Mouse (Mus musculus): Measurements from ENCODE around the gene Med24.

The Med24 gene

GRCm38 (mm10) chr11:98765421-98766309 is 36.4 kb upstream of the Med24 start:
- DNase-seq (ENCODE audit: low spot score in 2 of 2), result peak in 1 of 2 experiments; percentile 16

DNA sequence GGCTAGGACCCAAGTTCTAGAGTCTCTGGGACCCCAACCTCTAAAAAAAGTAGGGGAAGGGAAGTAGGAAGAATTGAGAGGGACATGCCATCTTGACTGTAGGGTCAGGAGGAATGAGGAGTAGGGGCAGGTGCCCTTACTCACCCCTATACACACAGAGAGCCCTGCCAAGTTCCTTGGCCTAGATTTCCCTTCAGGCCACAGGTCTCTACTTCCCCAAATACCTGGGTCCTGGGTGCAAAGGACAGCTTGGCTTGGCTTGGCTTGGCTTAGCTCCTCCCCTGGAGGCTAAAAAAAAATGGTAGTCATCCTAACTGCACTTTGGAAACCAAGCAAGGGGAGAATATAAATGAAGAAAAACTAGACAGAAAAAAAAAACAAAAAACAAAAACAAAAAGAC is 35.5 kb upstream of the Med24 start:
- DNase-seq (ENCODE audit: low spot score in 2 of 2), result no peak

GRCm38 (mm10) chr11:98764091-98764490 is 34.9 kb upstream of the Med24 start:
- DNase-seq (ENCODE audit: low spot score in 2 of 2), result peak in 1 of 2 experiments; percentile 17

DNA sequence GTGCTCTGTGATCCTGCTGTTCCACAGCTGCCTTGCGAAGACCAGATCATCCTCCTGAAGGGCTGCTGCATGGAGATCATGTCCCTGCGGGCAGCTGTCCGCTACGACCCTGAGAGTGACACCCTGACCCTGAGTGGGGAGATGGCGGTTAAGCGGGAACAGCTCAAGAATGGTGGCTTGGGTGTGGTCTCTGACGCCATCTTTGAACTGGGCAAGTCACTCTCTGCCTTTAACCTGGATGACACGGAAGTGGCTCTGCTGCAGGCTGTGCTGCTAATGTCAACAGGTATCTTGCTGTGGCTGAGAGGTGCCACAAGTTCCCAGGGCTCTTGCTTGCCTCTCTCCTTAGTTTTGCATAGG is 34.2 kb upstream of the Med24 start:
- no peak for DNase-seq (ENCODE audit: low spot score in 2 of 2)

GRCm38 (mm10) chr11:98762756-98763501 is 33.7 kb upstream of the Med24 start:
- DNase-seq (ENCODE audit: low spot score in 2 of 2), result peak in 1 of 2 experiments; percentile 37

DNA sequence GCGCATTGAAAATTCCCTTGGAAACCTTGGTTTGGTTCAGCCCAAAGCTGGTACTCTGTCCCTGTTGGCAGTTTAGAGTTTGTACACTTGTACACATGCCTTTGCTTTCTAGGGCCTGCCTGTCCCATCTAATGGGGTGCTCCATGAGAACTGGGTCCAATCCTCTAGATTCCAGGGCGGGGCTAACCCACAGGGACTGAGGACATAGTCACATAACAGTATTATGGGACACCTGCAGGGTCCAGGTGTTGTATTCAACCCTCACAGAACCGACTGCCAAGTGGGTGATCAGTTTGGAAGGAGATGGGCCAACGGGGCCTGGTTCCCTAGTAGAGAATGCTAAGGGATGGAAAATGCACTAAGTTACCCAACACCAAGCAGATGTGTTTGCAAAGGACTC is 32.7 kb upstream of the Med24 start:
- DNase-seq (ENCODE audit: low spot score in 2 of 2), result no peak

- no peak for DNase-seq (ENCODE audit: low spot score in 2 of 2)
These were observed 27.5 kb upstream of the Med24 start for GRCm38 (mm10) chr11:98756711-98757110.

DNA sequence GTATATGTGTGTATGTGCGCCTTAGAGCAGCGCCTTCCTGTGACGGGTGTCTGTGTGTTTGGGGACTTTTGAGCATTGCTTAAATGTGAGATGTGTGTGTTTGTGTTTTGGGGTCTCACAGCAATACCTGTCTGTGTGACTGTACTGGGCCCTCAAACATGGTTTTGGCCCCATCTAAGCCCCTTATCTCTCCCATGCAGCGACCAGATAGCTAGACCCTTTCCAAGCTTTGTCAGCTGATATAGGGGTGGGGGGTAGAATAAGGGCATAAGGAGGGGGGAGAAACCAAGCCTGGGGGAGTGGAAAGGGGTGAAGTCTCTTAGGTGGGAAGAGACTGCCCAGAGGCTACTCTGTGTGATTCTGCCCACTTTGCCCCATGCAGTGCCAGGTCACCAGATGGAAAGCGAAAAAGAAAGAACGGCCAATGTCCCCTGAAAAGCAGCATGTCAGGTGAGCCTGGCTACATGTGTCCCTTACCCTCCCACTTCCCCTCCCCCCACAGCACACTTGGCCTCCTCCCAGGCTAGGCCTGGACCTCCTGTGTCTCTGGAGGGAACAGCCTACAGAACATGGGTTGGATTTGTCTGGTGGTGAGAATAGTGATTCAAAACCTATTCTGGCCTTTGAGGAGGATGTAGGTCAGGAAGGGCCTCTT is 26.6 kb upstream of the Med24 start:
- DNase-seq (ENCODE audit: low spot score in 2 of 2), result no peak

DNA sequence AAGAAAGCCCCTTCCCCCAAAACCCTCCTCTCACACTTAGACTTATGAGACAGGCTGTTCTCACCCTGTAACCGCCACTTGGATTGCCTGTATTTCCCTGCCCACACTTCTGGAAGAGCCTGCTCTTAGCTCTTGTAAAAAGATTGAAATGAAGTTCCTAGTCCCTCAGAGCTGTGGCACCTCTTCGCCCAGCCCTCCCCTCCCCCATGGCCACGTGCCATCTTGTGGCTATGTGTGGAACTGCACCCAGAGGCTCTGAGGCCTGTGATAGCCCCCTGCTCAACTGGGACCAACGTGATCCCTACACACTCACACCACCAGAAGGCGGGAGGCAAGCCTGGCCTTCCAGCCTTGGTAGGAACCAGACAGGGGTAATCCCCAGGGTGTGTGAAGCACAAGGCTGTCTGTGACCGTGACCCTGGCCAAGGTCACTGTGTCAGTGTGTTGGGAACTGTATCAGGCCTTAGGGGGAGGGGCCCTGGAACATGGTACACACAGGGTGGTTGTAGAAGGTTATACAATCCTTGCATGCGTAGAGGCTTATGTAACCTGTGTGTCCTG is 25.5 kb upstream of the Med24 start:
- DNase-seq (ENCODE audit: low spot score in 2 of 2), result peak in 1 of 2 experiments; percentile 53

DNA sequence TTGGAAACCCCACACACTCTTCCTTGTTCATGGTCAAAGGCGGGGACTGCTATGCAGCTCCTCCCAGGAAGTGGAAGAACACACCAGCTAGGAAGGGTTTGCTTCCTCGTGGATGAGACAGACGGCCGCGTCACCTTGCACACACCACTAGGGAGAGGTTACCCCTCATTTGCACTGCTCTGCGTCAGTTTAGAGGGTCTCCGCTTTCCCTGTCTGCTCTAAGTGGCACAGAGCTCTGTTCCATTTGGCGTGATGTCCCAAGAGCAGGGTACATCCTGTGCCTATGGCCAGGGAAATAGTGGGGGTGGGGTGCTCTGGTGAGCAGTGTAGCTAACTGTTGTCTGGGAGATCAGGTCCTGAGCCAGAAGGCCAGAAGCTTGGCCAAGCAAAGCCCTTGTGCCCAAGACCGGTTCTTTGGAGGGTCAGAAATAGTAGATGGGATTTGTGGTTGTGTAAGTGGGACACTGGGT is 25.0 kb upstream of the Med24 start:
- peak in 1 of 2 experiments; percentile 55 for DNase-seq (ENCODE audit: low spot score in 2 of 2)

- no peak for DNase-seq (ENCODE audit: low spot score in 2 of 2)
These were observed 24.0 kb upstream of the Med24 start for GRCm38 (mm10) chr11:98753264-98753663.

- DNase-seq (ENCODE audit: low spot score in 2 of 2), result no peak
These were observed 23.4 kb upstream of the Med24 start for GRCm38 (mm10) chr11:98752562-98753140.

DNA sequence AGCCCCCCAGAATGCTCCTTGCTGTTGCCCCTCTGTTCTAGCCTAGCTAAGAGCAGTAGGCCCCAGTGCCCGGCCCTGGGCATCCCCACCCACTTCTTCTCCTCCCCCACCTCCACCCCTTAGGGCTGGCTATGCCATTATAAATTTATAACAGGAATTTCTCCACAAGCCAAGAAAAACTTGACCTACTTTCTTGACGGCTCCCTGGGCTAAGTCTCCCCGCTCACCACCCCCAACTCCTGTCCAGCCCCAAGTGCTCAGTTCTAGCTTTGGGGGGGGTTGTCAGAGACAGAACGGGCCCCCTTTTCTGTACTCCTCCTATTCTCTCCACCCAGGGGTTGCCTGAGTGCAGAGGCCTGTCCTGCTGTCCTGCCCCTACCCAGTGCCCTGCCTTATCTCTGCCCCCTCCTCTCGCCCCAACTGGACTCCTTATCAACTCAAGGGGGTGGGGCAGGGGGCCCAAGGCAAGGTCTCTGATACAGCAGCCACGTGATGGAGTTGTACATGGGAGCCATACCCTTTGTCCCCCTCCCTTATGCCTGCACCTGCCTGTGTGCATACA is 22.1 kb upstream of the Med24 start:
- peak in 1 of 2 experiments; percentile 17 for DNase-seq (ENCODE audit: low spot score in 2 of 2)

DNA sequence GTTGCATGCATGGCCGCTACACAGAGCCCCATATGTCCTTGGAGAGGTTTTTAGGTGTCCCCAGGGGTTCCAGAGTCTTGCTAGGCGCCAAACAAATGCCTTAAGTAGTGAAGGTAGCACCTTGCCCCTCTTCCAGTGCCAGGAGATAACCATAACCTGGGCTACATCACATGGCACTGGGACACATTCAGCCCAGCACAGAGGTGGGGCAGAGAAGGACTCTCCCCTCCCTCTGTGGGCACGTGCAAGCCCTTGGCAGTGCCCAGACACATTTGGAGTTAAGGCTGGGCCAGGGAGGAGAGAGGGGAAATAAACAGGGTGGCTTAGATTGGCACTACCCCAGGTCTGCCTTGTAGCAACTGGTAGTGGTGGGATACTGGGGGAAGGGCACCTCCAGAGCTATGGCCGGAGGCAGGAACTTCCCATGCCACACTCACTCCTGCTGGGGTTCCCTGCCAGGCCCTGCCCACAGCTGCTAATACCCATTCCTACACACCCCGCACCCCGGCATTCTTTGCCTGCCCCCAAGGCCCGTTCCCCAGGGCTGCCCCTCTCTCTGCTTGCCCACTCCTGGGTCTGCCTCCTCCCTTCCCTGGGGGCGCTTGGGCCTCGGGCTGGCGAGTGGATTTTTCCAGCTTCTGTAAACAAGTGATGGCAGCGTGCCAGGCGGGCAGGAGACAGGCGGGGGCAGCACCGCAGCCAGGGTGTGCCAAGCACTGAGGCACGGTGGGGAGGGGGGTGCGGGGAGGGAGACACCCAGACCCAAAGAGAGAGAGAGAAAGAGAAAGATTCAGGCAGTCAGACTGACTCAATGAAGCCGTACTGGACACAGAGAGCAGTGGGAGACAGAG is 21.3 kb upstream of the Med24 start:
- peak in 1 of 2 experiments; percentile 77 for DNase-seq (ENCODE audit: low spot score in 2 of 2)

DNA sequence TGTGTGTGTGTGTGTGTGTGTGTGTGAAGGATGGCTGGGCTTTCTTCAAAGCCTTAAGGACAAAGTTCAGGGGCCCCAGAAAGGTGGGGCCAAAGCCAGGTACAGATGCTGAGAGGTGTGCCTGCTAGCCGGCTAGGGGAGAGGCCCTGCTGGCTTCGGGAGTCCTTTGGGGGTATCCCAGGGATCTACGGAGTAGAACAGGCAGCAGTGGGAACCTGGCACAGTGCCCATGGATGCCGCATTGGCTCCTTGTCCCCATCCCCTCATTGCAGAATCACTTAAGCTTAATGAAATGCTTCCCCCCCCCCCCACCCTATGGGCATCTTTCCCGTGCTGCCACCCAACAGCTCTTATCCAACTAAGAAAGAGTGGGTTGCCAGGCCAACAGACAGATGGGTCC is 20.5 kb upstream of the Med24 start:
- peak in 1 of 2 experiments; percentile 38 for DNase-seq (ENCODE audit: low spot score in 2 of 2)

- peak in 1 of 2 experiments; percentile 42 for DNase-seq (ENCODE audit: low spot score in 2 of 2)
These were observed 19.5 kb upstream of the Med24 start for GRCm38 (mm10) chr11:98748506-98749416.

DNA sequence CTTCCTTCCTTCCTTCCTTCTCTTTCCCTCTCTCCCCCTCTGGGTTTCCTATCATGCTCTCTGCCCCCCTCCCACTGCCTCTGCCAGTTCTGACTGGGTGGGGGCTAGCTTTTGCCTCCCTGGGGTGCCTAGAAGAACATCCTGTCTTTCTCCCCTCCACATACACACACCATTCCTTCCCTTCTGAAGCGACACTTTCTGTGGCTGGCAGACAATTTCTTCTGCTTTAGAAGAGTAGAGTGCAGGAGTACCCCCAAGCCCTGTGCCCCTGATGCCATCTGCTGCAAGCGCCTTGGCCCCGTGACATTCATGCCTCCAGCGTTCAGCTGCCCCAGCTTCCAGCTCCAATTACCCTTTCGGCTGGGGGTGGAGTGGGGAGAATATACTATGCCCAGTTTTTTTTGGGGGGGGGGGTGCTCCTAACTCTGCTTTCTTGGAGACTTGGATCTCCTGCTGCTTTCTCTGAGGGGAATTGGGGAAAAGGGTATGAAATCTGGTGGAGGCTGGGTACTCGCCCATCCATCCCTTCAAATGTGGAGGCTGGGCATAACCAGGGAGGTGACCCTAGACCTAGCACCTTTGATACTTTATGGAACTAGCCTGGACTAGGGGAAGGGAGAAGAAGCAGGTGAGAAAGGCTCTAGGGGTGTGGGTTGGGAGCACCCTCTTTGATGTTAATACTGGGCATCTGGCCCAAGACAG is 18.7 kb upstream of the Med24 start:
- DNase-seq (ENCODE audit: low spot score in 2 of 2), result peak in 1 of 2 experiments; percentile 31

Measured in frontal cortex, postnatal 14 days (tissue).